Mouse (Mus musculus): Measurements from ENCODE around the gene Fmnl1.

The Fmnl1 gene

DNA sequence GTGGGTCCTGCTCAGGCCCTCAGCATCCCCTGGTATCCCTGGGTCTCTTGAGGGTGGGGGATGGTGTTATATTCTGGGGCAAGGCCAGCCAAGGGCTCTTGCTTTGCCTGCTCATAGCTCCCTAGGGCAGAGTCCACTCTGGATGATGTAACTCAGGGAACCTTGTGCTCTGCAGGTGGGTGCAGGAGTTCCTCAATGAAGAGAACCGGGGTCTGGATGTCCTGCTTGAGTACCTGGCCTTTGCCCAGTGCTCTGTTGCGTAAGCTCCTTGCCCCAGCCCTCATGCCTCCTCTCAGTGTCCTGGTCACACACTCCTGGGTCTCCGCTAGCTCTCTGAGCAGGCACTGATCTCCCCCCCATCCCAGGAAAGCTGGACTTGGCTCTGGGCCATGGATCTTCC is 11.0 kb downstream of the Fmnl1 start:
- DNase-seq (ENCODE audit: low spot score in 2 of 2), result no peak

DNA sequence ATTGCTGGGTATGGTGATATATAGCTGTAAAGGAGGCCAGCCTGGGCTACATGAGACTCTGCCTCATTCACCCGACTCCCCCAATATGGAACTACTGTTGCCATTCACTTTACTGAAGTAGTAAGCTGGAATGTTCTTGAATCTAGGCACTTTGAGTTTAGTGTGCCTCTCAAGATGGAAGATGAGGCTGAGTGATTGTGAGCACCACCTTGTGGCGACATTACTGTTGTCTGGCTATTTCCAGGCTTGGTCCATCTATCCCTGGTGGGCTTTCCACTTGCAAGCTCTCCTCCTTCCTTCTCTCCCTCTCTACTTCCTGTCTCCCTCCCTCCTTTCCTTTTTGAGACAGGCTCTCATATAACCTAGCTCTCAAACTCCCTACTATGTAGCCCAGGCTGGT is 14.0 kb downstream of the Fmnl1 start:
- DNase-seq (ENCODE audit: low spot score in 2 of 2), result no peak

DNA sequence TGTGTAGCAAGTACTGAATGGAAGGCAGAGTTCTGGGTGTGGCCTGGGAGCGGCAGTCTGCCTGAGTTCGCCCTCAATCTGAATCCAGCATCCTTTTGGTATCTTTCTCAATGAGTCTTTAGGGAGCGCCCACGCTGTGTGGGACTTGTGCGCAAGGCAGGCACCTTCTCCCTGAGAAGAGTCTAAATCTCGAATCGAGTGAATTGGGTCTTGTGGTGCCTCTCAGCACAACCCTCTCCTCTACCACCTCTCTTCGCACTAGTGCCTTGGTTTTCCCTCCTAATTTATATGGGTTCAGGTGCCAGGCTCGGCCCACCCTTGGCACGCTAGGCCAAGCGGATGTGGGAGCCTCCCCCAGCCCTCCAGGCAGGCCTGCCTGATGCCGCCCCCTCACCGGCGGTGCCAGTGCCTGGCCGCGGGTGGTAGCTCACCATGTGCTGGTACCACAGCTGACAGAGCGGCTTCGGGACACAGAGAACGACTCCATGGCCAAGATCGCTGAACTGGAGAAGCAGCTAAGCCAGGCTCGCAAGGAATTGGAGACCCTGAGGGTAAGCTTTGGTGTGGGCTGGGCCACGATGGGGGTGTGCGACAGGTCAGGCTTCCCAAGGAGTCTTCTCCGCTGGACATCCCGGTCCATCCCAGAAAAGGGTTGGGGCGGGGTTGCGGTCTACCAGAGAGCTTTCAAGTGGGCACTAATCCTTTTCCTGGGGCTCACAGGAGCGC is 21.5 kb downstream of the Fmnl1 start:
- DNase-seq (ENCODE audit: low spot score in 2 of 2), result peak; percentile 47 to 67

DNA sequence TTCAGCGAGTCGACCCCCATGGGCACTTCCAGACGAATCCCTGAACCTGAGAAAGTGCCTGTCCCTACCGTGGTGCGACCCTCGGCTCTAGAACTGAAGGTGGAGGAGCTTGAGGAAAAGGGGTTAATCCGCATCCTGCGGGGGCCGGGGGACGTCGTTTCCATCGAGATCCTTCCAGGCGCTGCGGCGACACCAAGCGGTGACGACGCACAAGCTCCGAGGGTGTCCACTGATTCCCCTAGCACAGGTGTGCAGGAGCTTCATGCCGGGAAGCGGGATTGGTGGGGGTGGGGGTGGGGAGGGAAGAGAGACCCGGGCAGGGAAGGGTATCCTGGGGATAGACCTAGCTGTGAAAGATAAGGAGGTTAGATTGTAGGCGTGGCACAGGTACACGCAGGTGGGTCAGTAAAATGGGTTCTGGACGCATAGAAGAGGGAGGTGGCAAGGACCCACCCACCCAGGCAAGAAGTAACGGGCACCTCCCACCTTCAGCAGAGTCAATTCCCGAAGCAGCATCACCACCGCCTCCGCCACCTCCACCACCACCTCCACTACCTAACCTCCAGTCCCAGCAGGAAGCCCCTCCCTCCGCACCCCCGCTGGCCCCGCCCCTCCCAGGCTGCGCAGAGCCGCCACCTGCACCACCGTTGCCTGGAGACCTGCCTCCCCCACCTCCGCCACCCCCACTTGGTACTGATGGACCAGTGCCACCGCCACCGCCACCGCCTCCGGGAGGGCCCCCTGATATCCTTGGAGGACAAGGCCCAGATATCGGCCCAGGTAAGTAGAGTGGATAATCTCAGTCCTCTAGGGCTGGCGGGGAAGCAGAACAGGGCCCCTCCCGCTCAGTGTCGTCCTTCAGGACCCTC is 22.3 kb downstream of the Fmnl1 start:
- DNase-seq (ENCODE audit: low spot score in 2 of 2), result peak in 1 of 2 experiments; percentile 37

DNA sequence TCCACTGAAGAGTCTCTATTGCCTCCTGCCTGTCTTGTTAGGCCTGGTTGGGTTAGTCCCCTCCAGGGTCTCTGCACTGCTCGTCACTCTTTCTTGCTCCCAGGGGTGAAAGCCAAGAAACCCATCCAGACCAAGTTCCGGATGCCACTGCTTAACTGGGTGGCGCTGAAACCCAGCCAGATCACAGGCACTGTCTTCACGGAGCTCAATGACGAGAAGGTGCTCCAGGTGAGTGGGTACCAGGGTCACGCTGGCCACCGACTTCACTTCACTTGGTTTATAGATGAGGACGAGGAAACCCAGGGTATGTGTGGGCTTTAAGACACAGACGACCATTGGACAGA is 22.9 kb downstream of the Fmnl1 start:
- peak in 1 of 2 experiments; percentile 18 for DNase-seq (ENCODE audit: low spot score in 2 of 2)

DNA sequence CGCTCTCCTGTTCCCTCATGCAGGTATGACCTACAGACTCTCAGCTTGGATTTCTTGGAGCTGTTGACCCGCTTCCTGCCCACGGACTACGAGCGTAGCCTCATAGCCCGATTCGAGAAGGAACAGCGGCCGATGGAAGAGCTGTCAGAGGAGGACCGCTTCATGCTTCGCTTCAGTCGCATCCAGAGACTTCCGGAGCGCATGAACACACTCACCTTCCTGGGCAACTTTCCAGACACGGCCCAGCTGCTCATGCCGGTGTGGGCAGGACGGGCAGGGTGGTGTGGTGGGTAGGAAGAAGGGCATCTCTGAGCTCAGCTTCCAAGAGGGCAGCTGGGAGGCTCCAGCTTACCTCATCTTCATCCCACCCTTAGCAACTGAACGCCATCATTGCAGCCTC is 24.3 kb downstream of the Fmnl1 start:
- no peak for DNase-seq (ENCODE audit: low spot score in 2 of 2)

DNA sequence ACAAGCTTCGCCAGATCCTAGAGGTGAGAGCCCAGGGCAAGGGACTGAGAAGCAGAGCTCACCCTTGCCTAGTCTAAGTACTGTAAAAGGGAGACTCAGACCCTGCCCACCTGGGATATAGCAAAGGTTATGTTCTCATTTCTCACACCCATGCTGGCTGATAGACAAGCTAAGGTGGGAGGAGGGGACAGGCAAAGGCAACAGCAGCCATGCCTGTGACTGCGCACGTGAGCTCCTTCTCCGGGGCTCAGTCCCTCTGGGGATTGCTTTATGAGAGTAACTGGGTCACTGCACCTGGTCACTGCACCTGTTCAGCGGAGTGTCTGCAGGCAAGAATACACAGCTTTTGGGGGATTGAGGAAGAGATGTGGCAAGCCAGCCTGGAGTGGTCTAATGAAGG is 24.7 kb downstream of the Fmnl1 start:
- no peak for DNase-seq (ENCODE audit: low spot score in 2 of 2)

DNA sequence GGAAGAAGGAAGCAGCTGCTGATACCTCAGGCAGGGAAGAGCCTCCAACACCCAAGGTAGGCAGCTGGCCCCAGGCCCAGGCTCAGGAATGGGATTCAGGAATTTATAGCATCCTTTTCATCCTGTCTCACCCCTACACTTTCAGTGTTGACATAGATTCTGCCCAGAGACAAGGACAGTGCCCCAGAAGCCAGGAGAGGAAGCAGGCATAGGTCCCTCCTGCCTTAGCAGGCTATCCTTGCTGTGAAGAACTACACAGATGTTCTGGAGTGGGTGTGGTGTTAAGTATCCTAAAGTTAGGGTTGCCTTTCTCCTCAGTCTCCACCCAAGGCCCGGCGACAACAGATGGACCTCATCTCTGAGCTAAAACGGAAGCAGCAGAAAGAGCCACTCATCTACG is 26.4 kb downstream of the Fmnl1 start:
- DNase-seq (ENCODE audit: low spot score in 2 of 2), result no peak

DNA sequence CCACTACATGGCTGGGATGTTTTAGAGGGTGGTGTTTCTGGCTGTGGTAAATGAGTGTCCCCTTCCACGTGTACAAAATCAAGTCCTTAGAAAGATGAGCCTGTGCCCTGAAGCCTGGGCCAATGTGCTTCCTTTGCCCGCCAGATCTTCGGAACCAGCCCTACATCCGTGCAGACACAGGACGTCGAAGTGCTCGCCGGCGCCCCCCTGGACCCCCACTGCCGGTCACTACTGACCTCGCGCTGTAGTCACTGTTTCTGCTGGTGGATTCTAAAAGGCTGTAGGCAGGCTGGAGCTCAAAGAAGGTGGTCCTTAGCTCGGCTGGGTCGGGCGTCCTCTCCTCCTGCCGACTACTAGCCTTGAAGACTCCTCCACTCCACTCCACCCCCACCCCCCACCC is 27.4 kb downstream of the Fmnl1 start:
- no peak for DNase-seq (ENCODE audit: low spot score in 2 of 2)

DNA sequence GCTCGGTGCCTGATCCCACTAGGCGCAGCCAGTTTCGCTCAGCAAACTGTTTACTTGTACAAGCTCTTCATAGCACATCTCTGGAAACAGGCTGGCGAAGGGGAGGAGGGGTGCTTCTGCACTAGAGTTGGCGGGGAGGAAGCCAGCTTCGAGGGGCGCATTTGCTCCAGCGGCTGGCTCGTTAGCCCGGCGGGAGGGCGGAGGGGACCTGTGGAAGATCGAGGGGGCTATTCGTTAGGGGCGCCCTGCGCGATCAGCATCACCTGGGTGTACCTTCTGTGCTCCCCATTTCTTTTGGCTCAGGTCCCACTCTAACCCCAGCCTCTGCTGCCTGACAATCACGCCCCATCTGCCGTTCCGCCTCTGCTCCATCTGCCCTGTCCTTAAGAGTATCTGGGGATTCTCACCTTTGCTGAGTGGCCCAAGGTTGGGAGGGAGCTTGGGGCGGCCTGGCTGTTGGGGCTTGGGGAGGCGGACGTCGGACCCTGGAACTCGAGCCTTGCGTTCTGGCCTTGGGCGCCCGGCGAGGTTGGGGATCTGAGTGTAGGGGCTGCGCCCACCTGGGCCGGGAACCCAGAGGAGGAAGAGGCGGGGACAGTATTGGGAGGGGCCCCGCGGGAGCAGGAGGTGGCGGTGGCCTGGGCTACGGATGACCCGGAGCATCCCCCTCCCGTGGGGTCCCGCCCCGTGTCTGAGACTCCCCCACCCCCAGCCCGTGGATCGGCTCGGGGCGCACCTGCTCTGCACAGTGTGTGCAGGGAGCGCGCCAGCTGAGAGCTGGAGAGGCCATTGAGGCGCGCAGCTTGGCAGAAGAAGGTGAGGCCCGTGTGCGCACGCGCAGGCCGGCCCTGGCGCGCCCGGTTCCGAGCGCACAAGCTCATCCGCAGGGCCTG is 28.2 kb downstream of the Fmnl1 start:
- peak; percentile 66 to 67 for DNase-seq (ENCODE audit: low spot score in 2 of 2)

DNA sequence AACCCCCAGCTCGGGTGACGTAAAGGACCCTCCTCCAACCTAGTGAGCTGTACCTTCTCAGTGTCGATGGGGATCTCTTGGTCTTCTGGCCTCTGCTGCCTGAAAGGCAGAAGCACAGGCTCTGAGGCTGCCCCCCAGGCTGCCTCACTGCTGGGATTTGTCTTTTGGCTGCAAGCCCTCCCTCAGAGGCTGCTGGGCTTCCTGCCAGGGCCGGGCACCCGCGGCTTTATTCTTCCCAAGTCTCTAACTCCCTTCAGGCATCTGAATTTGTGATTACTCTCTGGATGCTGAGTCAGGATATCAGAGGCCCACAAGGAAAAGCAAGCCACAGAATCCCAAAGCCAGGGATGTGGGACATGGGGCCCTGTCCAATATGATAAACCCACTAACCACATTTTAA is 30.8 kb downstream of the Fmnl1 start:
- DNase-seq (ENCODE audit: low spot score in 2 of 2), result peak; percentile 52 to 62

DNA sequence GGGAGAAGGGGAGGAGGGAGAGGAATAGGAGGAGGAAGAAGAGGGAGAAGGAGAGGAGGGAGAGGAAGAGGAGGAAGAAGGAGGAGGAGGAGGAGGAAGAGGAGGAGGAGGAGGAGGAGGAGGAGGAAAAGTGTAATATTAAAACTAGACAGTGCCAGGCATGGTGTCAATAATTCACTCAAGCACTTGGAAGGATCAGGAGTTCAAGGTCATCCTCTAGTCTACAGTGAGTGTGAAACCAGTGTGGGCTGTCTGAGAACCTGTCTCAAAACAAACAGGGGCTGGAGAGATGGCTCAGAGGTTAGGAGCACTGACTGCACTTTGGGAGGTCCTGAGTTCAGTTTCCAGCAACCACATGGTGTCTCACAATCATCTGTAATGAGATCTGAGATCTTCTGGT is 31.5 kb downstream of the Fmnl1 start:
- DNase-seq (ENCODE audit: low spot score in 2 of 2), result no peak

DNA sequence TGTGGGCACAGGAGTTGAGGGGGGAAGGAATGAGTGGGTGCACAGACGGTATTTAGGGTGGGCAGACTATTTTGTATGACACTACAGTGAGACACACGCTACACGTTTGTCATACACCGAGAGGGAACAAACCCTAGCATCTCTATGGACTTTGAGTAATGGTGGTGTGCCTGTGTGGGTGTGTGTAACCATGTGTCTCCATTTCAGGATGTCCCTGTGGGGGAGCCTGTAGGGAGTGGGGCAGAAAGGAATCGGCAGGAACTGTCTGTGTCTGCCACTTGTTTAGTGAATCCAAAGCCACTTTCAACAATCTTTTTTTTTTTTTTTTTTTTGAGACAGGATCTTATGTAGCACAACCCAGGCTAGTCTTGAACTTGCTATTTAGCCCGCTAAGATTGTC is 35.3 kb downstream of the Fmnl1 start:
- DNase-seq (ENCODE audit: low spot score in 2 of 2), result no peak

DNA sequence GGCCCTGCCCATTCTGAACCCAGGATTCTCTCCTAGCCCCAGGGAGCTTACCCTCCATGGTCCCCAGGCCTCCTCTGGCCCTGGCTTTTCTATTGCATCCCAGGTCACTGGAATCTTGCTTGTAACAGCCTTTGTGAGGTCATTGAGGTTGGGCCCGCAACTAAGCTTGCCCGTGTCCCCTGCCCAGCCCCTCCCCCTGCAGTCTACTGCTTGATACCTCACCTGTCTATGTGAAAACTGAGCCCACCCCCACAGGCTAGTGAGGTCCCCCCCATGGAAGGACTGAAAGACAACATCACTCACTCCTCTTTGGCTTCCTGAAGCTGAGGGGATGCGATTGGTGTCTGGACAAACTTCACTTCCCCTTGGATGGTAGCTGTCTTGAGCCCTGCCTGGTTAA is 37.6 kb downstream of the Fmnl1 start, which contains the start of gene 1700023F06Rik:
Gene 1700023F06Rik, minus strand, starts transcription at position 101 of the 400 bp plus-strand sequence.
- DNase-seq (ENCODE audit: low spot score in 2 of 2), result no peak

DNA sequence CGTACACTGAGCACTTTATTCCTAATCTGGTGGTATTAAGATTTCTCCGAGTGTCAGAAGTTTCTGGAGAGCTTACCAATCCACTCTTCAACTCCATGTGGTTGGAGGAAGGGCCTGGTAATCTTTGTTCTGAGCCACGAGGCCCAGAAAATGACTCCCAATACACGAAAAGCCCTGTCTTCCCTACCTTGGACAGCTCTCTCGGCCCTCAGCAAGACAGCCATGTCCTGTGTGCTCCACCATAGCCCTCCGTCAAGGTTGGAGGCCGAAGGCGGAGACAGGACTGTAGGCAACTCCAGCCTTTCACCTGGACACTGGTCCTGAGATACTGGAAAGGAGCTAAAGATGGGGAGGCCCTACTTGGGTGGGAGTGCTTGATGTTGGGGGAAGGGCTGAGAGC is 39.4 kb downstream of the Fmnl1 start:
- DNase-seq (ENCODE audit: low spot score in 2 of 2), result no peak

DNA sequence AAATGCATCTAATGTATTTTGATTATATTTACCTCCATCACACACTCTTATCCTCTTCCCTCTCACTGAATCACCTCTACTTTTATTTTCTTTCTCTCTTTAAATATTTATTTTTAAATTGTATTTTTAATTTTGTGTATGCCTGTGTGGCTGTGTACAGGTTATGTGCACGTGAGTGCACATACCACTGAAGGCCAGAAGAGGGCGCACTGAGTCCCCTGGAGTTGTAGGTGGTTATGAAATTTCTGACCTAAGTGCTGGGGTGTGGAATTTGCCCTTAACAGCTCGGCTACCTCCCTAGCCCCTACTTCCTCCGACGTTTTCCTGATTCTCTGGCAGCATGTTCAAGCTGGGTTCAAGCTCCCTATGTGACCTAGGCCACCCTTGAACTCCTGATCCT is 42.8 kb downstream of the Fmnl1 start:
- no peak for DNase-seq (ENCODE audit: low spot score in 2 of 2)

DNA sequence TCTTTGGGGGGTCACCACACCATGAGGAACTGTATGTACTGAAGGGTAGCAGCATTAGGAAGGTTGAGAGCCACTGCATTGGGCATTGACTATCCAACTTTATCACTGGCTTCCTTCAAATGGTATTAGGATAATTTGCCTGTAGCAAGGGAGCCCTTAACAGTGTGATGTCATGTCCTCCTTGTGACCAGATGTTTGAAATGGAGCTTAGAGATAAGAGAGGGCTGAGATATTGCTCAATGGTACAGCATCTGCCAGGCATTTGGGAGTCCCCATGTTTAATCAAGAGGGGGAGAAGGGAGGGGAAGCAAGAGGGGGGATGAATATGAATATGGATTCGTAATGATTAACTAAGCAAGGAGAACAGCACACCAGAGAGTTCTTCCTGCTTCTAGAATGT is 44.4 kb downstream of the Fmnl1 start:
- DNase-seq (ENCODE audit: low spot score in 2 of 2), result no peak

DNA sequence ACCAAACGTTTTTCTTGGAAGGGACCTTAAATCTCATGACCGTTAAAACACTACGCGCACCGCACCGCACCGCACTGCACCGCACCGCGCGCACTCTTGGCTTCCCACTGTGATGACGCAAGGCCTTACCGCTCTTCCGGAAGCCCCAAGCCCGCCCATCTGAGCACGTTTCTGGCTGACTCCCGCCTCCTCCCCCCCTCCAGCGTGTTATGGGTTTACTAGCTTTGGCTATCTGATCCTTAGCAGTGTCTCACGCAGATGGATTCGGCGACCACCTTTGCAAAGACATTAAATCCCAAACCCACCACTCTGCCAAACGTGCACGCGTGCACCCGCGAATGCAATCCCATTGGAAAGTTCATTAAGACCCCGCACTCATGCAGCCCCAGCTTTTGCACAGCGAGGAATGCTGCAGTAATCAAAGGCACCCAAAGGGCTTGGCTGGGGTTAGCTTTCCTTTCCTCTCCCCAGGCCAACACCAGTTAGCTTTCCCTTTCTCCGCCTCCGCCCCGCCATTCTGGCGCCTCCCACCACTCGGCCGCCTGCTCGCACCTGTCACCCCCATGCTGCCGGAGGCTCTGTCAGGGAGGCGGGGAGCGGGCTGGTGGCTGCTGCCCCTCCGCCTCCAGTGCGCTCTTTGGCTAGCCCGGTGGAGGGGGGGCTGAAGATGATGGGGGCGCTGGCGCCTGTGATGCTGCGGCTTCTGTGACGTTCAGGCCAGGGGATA is 47.0 kb downstream of the Fmnl1 start, which contains the start of gene Spata32:
Gene Spata32, minus strand, starts transcription at position 643 of the 727 bp plus-strand sequence.
- DNase-seq (ENCODE audit: low spot score in 2 of 2), result peak in 1 of 2 experiments; percentile 35

DNA sequence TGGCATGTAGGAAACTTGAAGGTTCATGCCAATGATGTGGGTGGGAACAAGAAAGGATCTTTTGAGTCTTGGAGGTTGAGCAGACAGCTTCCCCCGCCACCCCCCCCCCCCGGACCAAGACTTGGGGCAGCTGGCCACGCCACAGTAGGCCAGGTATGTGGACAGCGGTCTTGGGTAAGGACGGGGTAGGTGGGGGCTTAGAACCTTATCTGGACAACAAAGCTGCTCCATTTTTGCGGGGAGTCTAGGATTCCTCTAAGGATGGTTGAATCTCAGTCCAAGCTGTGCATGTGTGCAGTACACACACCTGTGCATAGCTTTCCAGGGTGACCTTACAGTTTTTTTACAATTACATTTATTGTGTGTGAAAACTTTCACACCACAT is 47.6 kb downstream of the Fmnl1 start:
- DNase-seq (ENCODE audit: low spot score in 2 of 2), result no peak

DNA sequence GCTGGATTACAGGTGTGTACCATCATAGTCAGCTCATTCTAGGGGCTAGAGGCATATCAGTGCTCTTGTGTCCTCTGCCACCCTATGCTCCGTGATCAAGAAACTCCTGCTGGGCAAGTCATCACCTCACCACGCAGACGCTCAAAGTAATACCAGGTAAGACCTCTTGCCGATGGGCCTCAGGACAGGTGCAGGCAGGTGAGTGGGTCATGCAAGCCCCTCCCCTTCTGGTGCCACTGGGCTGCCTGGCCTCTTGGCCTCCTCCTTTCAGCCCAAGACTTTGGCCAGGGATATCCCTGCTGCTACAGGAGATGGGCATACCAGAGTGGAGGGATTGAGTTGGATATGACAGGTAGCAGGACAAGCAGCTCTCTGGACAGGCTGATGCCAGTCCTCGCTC is 48.4 kb downstream of the Fmnl1 start:
- no peak for DNase-seq (ENCODE audit: low spot score in 2 of 2)

DNA sequence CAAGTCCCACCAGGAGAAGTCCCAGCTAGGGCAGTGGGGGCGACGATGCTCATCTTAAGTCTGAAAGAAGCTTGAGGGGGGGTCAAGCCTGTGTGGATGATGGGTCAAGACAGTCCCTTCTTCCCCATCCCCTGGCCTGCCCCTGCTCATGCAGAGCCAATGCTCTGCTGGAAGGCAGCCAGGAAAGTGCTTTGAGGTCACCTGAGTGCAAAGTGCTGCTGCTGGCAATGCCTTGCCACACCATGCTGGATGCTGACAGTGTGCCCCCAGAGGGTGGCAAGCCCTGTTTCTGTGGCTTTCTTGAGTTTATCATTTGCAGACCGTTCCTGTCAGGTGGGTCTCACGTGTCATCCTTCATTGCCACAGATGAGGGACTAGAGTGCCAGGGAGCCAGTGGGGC is 49.1 kb downstream of the Fmnl1 start:
- no peak for DNase-seq (ENCODE audit: low spot score in 2 of 2)
